Mouse (Mus musculus) C2C12 (cell line): ENCODE measurements around the gene Gdi1.

ENCODE experiments used
- CTCF ChIP-seq: IDR thresholded peaks from one replicate; pipeline ENCODE4 v1.5.1; 2011; ENCODE audit not compliant: control insufficient read depth, insufficient read depth, insufficient read length
- FOSL1 ChIP-seq: IDR thresholded peaks from one replicate; pipeline ENCODE4 v1.8.0; 2011; ENCODE audit warnings: mild to moderate bottlenecking, low read length; ENCODE audit not compliant: poor library complexity, insufficient read depth, severe bottlenecking

DNA sequence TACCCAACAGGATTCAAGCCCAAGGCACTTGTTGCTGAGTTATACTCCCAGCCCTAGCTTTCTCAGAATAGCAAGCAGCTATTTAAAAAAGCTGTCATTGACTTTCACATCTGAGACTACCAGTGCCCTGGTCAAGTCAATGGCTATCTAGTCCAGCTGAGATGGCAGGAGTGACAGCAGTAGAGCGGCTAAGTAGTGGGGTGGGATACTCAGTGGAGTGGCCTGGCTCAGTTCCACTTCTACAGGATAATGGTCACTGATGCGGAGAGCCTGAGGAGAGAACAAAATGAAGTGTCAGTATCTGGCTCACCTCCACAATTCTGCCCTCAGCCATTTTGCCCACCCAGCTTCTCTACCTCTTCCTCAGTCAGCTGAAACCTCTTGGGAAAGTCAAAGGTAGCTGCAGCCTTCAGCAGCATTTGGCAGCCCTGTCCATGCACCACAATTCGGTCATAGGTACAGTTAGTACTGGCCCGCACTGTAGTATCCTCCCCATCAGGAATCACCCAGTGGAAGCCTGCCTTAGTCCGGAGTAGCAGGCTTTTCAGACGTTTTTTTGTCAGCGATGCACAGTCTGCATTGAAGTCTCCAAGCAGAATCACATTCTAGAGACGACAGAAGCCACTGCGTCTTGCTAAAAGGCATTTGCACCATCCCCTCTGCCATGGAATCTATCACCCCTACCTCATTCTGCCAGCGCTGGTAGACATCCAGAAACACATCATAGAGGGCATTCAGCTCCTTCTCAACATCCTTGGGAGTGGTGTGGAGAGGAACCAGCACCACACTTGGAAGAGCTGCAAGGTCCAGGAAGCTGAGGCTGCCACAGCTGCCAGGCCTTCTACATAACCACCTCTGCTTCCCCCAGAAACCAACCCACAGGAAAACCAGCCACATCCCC, 31.1 kb upstream of the Gdi1 start:
- TF ChIP-seq CTCF (no peak), FOSL1 (no peak)
